Mouse (Mus musculus): ENCODE measurements at regions not wholly inside any gene's neighbourhood (a gene's known extent, or its start where the extent isn't known, plus 50 kb on each side); places are given as distances from the start of the nearest gene placed in this dataset.

- TF ChIP-seq CTCF (IDR thresholded peaks at IDR 0.05; ENCODE audit: low read depth, low read length): no peak
- TF ChIP-seq POLR2A (IDR thresholded peaks at IDR 0.05; ENCODE audit: extremely low read depth, insufficient read depth, low read length): no peak
- Histone ChIP-seq H3K9ac (ENCODE audit: low read depth, low read length) (peak overlapping the region; percentile 39), H3K36me3 (ENCODE audit: control insufficient read depth, insufficient read depth, low read length) (no peaks in the 10 kb centered on the region), H3K27ac (replicated peaks; ENCODE audit: insufficient read depth, low read depth, low read length) (peak overlapping the region; percentile 96), H3K79me2 (ENCODE audit: control insufficient read depth, insufficient read depth, low read length) (no peaks in the 10 kb centered on the region), H3K4me1 (ENCODE audit: control insufficient read depth, insufficient read depth, low read length) (peaks cover 29% of the 10 kb centered on the region), H3K27me3 (ENCODE audit: control insufficient read depth, insufficient read depth, low read length) (no peaks in the 10 kb centered on the region), H3K4me3 (ENCODE audit: insufficient read depth, low read depth, low read length) (no peak overlapping the region)
- WGBS: 18% methylated on average over 15 of the region's 15 CpGs
- peak; percentile 99 for DNase-seq (ENCODE audit: extremely low read depth, low read depth, low spot score)
Observed at GRCm38 (mm10) chr1:105908029-105908876, 82.0 kb upstream of the Zcchc2 start.

- peak overlapping the region; percentile 66; the same call in 1 of the 2 replicates for H3K9ac ChIP-seq (ENCODE audit: low read depth, low read length)
- H3K36me3 ChIP-seq (ENCODE audit: control insufficient read depth, insufficient read depth, low read length): no peaks in the 10 kb centered on the region
- no peak for DNase-seq (ENCODE audit: extremely low read depth, low read depth, low spot score)
- no peak overlapping the region for H3K4me3 ChIP-seq (ENCODE audit: insufficient read depth, low read depth, low read length)
- H3K4me1 ChIP-seq (ENCODE audit: control insufficient read depth, insufficient read depth, low read length): peaks cover 29% of the 10 kb centered on the region
- 47% methylated on average over 4 of the region's 4 CpGs for WGBS
- H3K27me3 ChIP-seq (ENCODE audit: control insufficient read depth, insufficient read depth, low read length): no peaks in the 10 kb centered on the region
- H3K79me2 ChIP-seq (ENCODE audit: control insufficient read depth, insufficient read depth, low read length): no peaks in the 10 kb centered on the region
- H3K27ac ChIP-seq (replicated peaks; ENCODE audit: insufficient read depth, low read depth, low read length): peak overlapping the region; percentile 100
- no peak for TF ChIP-seq POLR2A (IDR thresholded peaks at IDR 0.05; ENCODE audit: extremely low read depth, insufficient read depth, low read length)
- no peak for TF ChIP-seq CTCF (IDR thresholded peaks at IDR 0.05; ENCODE audit: low read depth, low read length)
Observed at GRCm38 (mm10) chr1:105909121-105909520, 81.1 kb upstream of the Zcchc2 start.

GRCm38 (mm10) chr1:105911714-105912113 lies 78.5 kb upstream of the Zcchc2 start:
- TF ChIP-seq POLR2A (IDR thresholded peaks at IDR 0.05; ENCODE audit: extremely low read depth, insufficient read depth, low read length) (no peak), CTCF (IDR thresholded peaks at IDR 0.05; ENCODE audit: low read depth, low read length) (no peak)
- no peak for DNase-seq (ENCODE audit: extremely low read depth, low read depth, low spot score)
- H3K4me3 ChIP-seq (ENCODE audit: insufficient read depth, low read depth, low read length): no peak overlapping the region
- no peak overlapping the region for H3K9ac ChIP-seq (ENCODE audit: low read depth, low read length)
- H3K27ac ChIP-seq (replicated peaks; ENCODE audit: insufficient read depth, low read depth, low read length): no peak overlapping the region
- H3K36me3 ChIP-seq (ENCODE audit: control insufficient read depth, insufficient read depth, low read length): no peaks in the 10 kb centered on the region
- no peaks in the 10 kb centered on the region for H3K79me2 ChIP-seq (ENCODE audit: control insufficient read depth, insufficient read depth, low read length)
- H3K4me1 ChIP-seq (ENCODE audit: control insufficient read depth, insufficient read depth, low read length): peaks cover 18% of the 10 kb centered on the region
- no peaks in the 10 kb centered on the region for H3K27me3 ChIP-seq (ENCODE audit: control insufficient read depth, insufficient read depth, low read length)
- 59% methylated on average over 3 of the region's 3 CpGs for WGBS

- 76% methylated on average over 4 of the region's 4 CpGs for WGBS
- Histone ChIP-seq H3K79me2 (ENCODE audit: control insufficient read depth, insufficient read depth, low read length) (no peaks in the 10 kb centered on the region), H3K4me1 (ENCODE audit: control insufficient read depth, insufficient read depth, low read length) (peaks cover 17% of the 10 kb centered on the region), H3K27me3 (ENCODE audit: control insufficient read depth, insufficient read depth, low read length) (no peaks in the 10 kb centered on the region), H3K27ac (replicated peaks; ENCODE audit: insufficient read depth, low read depth, low read length) (peak overlapping the region; percentile 26; the same call in 1 of the 2 replicates), H3K36me3 (ENCODE audit: control insufficient read depth, insufficient read depth, low read length) (no peaks in the 10 kb centered on the region), H3K4me3 (ENCODE audit: insufficient read depth, low read depth, low read length) (no peak overlapping the region), H3K9ac (ENCODE audit: low read depth, low read length) (no peak overlapping the region)
- TF ChIP-seq POLR2A (IDR thresholded peaks at IDR 0.05; ENCODE audit: extremely low read depth, insufficient read depth, low read length) (no peak), CTCF (IDR thresholded peaks at IDR 0.05; ENCODE audit: low read depth, low read length) (no peak)
- DNase-seq (ENCODE audit: extremely low read depth, low read depth, low spot score): peak; percentile 43
Observed at GRCm38 (mm10) chr1:105921842-105922241, 68.4 kb upstream of the Zcchc2 start.

GRCm38 (mm10) chr1:105922586-105922985 lies 67.6 kb upstream of the Zcchc2 start:
- Histone ChIP-seq H3K9ac (ENCODE audit: low read depth, low read length) (no peak overlapping the region), H3K27me3 (ENCODE audit: control insufficient read depth, insufficient read depth, low read length) (no peaks in the 10 kb centered on the region), H3K4me3 (ENCODE audit: insufficient read depth, low read depth, low read length) (no peak overlapping the region), H3K27ac (replicated peaks; ENCODE audit: insufficient read depth, low read depth, low read length) (no peak overlapping the region), H3K4me1 (ENCODE audit: control insufficient read depth, insufficient read depth, low read length) (peaks cover 22% of the 10 kb centered on the region), H3K79me2 (ENCODE audit: control insufficient read depth, insufficient read depth, low read length) (no peaks in the 10 kb centered on the region), H3K36me3 (ENCODE audit: control insufficient read depth, insufficient read depth, low read length) (no peaks in the 10 kb centered on the region)
- no peak for DNase-seq (ENCODE audit: extremely low read depth, low read depth, low spot score)
- TF ChIP-seq CTCF (IDR thresholded peaks at IDR 0.05; ENCODE audit: low read depth, low read length) (no peak), POLR2A (IDR thresholded peaks at IDR 0.05; ENCODE audit: extremely low read depth, insufficient read depth, low read length) (no peak)

GRCm38 (mm10) chr1:105923001-105923400 lies 67.2 kb upstream of the Zcchc2 start:
- no peaks in the 10 kb centered on the region for H3K36me3 ChIP-seq (ENCODE audit: control insufficient read depth, insufficient read depth, low read length)
- 92% methylated on average over 3 of the region's 3 CpGs for WGBS
- TF ChIP-seq CTCF (IDR thresholded peaks at IDR 0.05; ENCODE audit: low read depth, low read length) (no peak), POLR2A (IDR thresholded peaks at IDR 0.05; ENCODE audit: extremely low read depth, insufficient read depth, low read length) (no peak)
- no peak overlapping the region for H3K27ac ChIP-seq (replicated peaks; ENCODE audit: insufficient read depth, low read depth, low read length)
- H3K79me2 ChIP-seq (ENCODE audit: control insufficient read depth, insufficient read depth, low read length): no peaks in the 10 kb centered on the region
- H3K4me3 ChIP-seq (ENCODE audit: insufficient read depth, low read depth, low read length): no peak overlapping the region
- H3K9ac ChIP-seq (ENCODE audit: low read depth, low read length): no peak overlapping the region
- no peak for DNase-seq (ENCODE audit: extremely low read depth, low read depth, low spot score)
- H3K4me1 ChIP-seq (ENCODE audit: control insufficient read depth, insufficient read depth, low read length): peaks cover 22% of the 10 kb centered on the region
- no peaks in the 10 kb centered on the region for H3K27me3 ChIP-seq (ENCODE audit: control insufficient read depth, insufficient read depth, low read length)

All from liver, adult 2 months (tissue).